ENCODE assay signal across 8 mouse cellular contexts in genomic region chr1:133039505-133039949, GRCm38 (mm10). TPM values are rescaled to one million over a fixed set of nuclear protein-coding genes. Genes with fewer than 3 reads are reported as not detected.
DNase-seq lines count a peak whose midpoint lies in the region; ATAC-seq and TF ChIP-seq lines count a peak whose summit lies in the region.

No protein-coding gene starts in this region.

- H3K27me3 ChIP-seq in CH12.LX (replicated peaks), result no peaks in the 10 kb centered on the region
- H3K27me3 ChIP-seq in lung, embryonic 16.5 days (ENCODE audit: control insufficient read depth, insufficient read depth, low read depth, low read length), result no peaks in the 10 kb centered on the region

- TF ChIP-seq EP300 in CH12.LX (IDR thresholded peaks at IDR 0.05; ENCODE audit: low read length), result no peak

- dilution Hi-C loops in CH12.LX (cut with MboI; ENCODE audit: extremely low pct_ligation_motif_present, extremely low pct_unique_long_range_greater_than_20kb, low sequenced_read_pairs), result no loop called here

- H3K4me3 ChIP-seq in CH12.LX (replicated peaks in 1 of 3; ENCODE audit: low read depth in 2 of 3, low read length in 2 of 3, poor library complexity in 1 of 3), result no peak overlapping the region
- H3K4me3 ChIP-seq in lung, embryonic 16.5 days (ENCODE audit: low read length), result no peak overlapping the region
- H3K4me3 ChIP-seq in olfactory bulb, adult 2 months (ENCODE audit: insufficient read depth, low read depth, low read length), result no peak overlapping the region

- peaks cover 0 to 8% of the 10 kb centered on the region in 2 experiments; a peak in 2 of 4 replicates for H3K4me1 ChIP-seq in CH12.LX (ENCODE audit: control insufficient read depth in 1 of 2, insufficient read depth in 2 of 2)
- H3K4me1 ChIP-seq in lung, embryonic 16.5 days (replicated peaks; ENCODE audit: control insufficient read depth, insufficient read depth, low read length), result no peaks in the 10 kb centered on the region
- peaks cover 2% of the 10 kb centered on the region; the same call in 1 of the 2 replicates for H3K4me1 ChIP-seq in olfactory bulb, adult 2 months (ENCODE audit: control insufficient read depth, insufficient read depth, low read length)

- peak; percentile 74 to 95 for TF ChIP-seq CTCF in CH12.LX (conservative IDR thresholded peaks at IDR 0.05 in 1 of 2, IDR thresholded peaks at IDR 0.05 in 1 of 2; ENCODE audit: low read depth in 2 of 2, low read length in 2 of 2)
- TF ChIP-seq CTCF in olfactory bulb, adult 2 months (IDR thresholded peaks at IDR 0.05; ENCODE audit: insufficient read depth, low read depth, low read length), result peak; percentile 34; the same call in 1 of the 2 replicates

- no peaks in the 10 kb centered on the region for H3K79me2 ChIP-seq in CH12.LX (replicated peaks; ENCODE audit: control insufficient read depth, extremely low read depth, insufficient read depth, poor library complexity, severe bottlenecking)

- peak; percentile 78 for ATAC-seq in lung, embryonic 16.5 days (ENCODE audit: low read depth)

- WGBS in lung, embryonic 16.5 days, result 16% methylated on average over 4 of the region's 4 CpGs
- 9% methylated on average over 4 of the region's 4 CpGs for WGBS in olfactory bulb, adult 2 months

- no peak for TF ChIP-seq POLR2A in CH12.LX (IDR thresholded peaks at IDR 0.05; ENCODE audit: low read depth, low read length)
- no peak for TF ChIP-seq POLR2A in olfactory bulb, adult 2 months (IDR thresholded peaks at IDR 0.05; ENCODE audit: insufficient read depth, low read depth, low read length)

- H3K27ac ChIP-seq in CH12.LX (ENCODE audit: insufficient read depth, low read depth), result no peak overlapping the region
- no peak overlapping the region for H3K27ac ChIP-seq in lung, embryonic 16.5 days (ENCODE audit: low read length)
- H3K27ac ChIP-seq in olfactory bulb, adult 2 months (ENCODE audit: insufficient read depth, low read depth, low read length), result no peak overlapping the region

- no peak overlapping the region for H3K4me2 ChIP-seq in CH12.LX (ENCODE audit: insufficient read depth, low read depth, poor library complexity, severe bottlenecking)
- no peak overlapping the region for H3K4me2 ChIP-seq in lung, embryonic 16.5 days (ENCODE audit: low read depth, low read length)

- TF ChIP-seq RAD21 in CH12.LX (IDR thresholded peaks at IDR 0.05; ENCODE audit: low read depth, low read length), result peak; percentile 92

- H3K9me3 ChIP-seq in CH12.LX (replicated peaks; ENCODE audit: low read length), result peaks cover 8% of the 10 kb centered on the region
- H3K9me3 ChIP-seq in lung, embryonic 16.5 days (ENCODE audit: control insufficient read depth, low read length), result no peaks in the 10 kb centered on the region

- in situ Hi-C loops in CH12.LX (cut with MboI; ENCODE audit: low pct_ligation_motif_present, low pct_unique_long_range_greater_than_20kb, low sequenced_read_pairs), result loop anchor here (25.0 kb wide), 1 partner anchor 323 kb away; the partner anchor contains the start of genes Etnk2 and Ren1

- H3K9ac ChIP-seq in CH12.LX (ENCODE audit: insufficient read depth, low read depth), result no peak overlapping the region
- no peak overlapping the region for H3K9ac ChIP-seq in lung, embryonic 16.5 days (ENCODE audit: low read length)

- intact Hi-C loops in gastrocnemius, postnatal 14 days (cut with DNase I; ENCODE audit: low total_unique reads), result no loop called here

- peak; percentile 83 for DNase-seq in A20 (ENCODE audit: low read depth, low spot score)
- peak; percentile 85 for DNase-seq in CH12.LX (ENCODE audit: extremely low read depth)
- peak; percentile 48 for DNase-seq in cerebellum, adult 9-11 months
- peak; percentile 32 for DNase-seq in gastrocnemius, postnatal 14 days
- peak; percentile 70 for DNase-seq in kidney, adult 9 months
- DNase-seq in thymus, postnatal 4 days, result peak; percentile 67

- peaks cover 2 to 4% of the 10 kb centered on the region in 2 experiments for H3K36me3 ChIP-seq in CH12.LX (replicated peaks in 1 of 2; ENCODE audit: control insufficient read depth in 1 of 2, insufficient read depth in 1 of 2, low read length in 1 of 2)
- no peaks in the 10 kb centered on the region for H3K36me3 ChIP-seq in lung, embryonic 16.5 days (ENCODE audit: control insufficient read depth, insufficient read depth, low read length)

TF ChIP-seq in CH12.LX, 34 proteins besides CTCF, POLR2A, EP300 and RAD21:
- TF ChIP-seq IRF4 (IDR thresholded peaks at IDR 0.05; ENCODE audit: low read depth, low read length) (0 out of 2 replicates have a peak, but pooled peaks have one; percentile 32), MAFK (IDR thresholded peaks at IDR 0.05; ENCODE audit: insufficient replicate concordance, low read length) (no peak), PAX5 (IDR thresholded peaks at IDR 0.05; ENCODE audit: low read length) (no peak), KAT2A (IDR thresholded peaks at IDR 0.05; ENCODE audit: insufficient replicate concordance, low read length) (no peak), MEF2A (IDR thresholded peaks at IDR 0.05; ENCODE audit: borderline replicate concordance, low read depth, low read length) (0 out of 2 replicates have a peak, but pooled peaks have one; percentile 29), JUN (IDR thresholded peaks at IDR 0.05; ENCODE audit: insufficient read depth, low read depth, low read length) (no peak), ZKSCAN1 (IDR thresholded peaks at IDR 0.05; ENCODE audit: borderline replicate concordance, low read depth, low read length) (no peak), CHD2 (IDR thresholded peaks at IDR 0.05; ENCODE audit: low read length) (no peak), POLR2AphosphoS2 (IDR thresholded peaks at IDR 0.05; ENCODE audit: low read depth, low read length) (no peak), ZNF384 (IDR thresholded peaks at IDR 0.05; ENCODE audit: low read depth, low read length) (no peak), SIN3A (IDR thresholded peaks at IDR 0.05; ENCODE audit: low read length) (peak; percentile 66; the same call in 1 of the 2 replicates), MAX (IDR thresholded peaks at IDR 0.05; ENCODE audit: low read length) (no peak), TCF12 (IDR thresholded peaks at IDR 0.05; ENCODE audit: low read depth, low read length) (peak; percentile 46; the same call in 1 of the 2 replicates), TBP (conservative IDR thresholded peaks at IDR 0.05; ENCODE audit: low read depth, low read length) (no peak), USF2 (conservative IDR thresholded peaks at IDR 0.05; ENCODE audit: low read depth, low read length) (no peak), E2F4 (IDR thresholded peaks at IDR 0.05; ENCODE audit: insufficient replicate concordance, low read depth, low read length) (0 out of 2 replicates have a peak, but pooled peaks have one; percentile 17), NELFE (IDR thresholded peaks at IDR 0.05; ENCODE audit: low read depth, low read length) (0 out of 2 replicates have a peak, but pooled peaks have one; percentile 52), ETS1 (conservative IDR thresholded peaks at IDR 0.05; ENCODE audit: low read depth, low read length) (no peak), NRF1 (IDR thresholded peaks at IDR 0.05; ENCODE audit: low read depth, low read length) (no peak), USF1 (IDR thresholded peaks at IDR 0.05; ENCODE audit: low read depth, low read length) (no peak), UBTF (IDR thresholded peaks at IDR 0.05; ENCODE audit: low read depth, low read length) (no peak), MAZ (IDR thresholded peaks at IDR 0.05; ENCODE audit: low read depth, low read length) (no peak), HCFC1 (IDR thresholded peaks at IDR 0.05; ENCODE audit: low read depth, low read length) (no peak), CHD1 (IDR thresholded peaks at IDR 0.05; ENCODE audit: low read depth, low read length) (no peak), ZMIZ1 (IDR thresholded peaks at IDR 0.05; ENCODE audit: low read depth, low read length) (no peak), SMC3 (IDR thresholded peaks at IDR 0.05; ENCODE audit: low read depth, low read length) (peak; percentile 94), MYC (IDR thresholded peaks at IDR 0.05; ENCODE audit: low read depth, low read length) (peak; percentile 81; the same call in 1 of the 2 replicates), BHLHE40 (IDR thresholded peaks at IDR 0.05; ENCODE audit: low read depth, low read length) (peak; percentile 80), ELF1 (IDR thresholded peaks at IDR 0.05; ENCODE audit: low read depth, low read length) (no peak), MXI1 (IDR thresholded peaks at IDR 0.05; ENCODE audit: low read depth, low read length) (no peak), RCOR1 (conservative IDR thresholded peaks at IDR 0.05; ENCODE audit: low read depth, low read length) (0 out of 2 replicates have a peak, but pooled peaks have one; percentile 19), ZC3H11A (IDR thresholded peaks at IDR 0.05; ENCODE audit: low read depth, low read length) (peak; percentile 90), GABPA (IDR thresholded peaks at IDR 0.05; ENCODE audit: insufficient replicate concordance, low read depth, low read length) (no peak), JUND (conservative IDR thresholded peaks at IDR 0.05; ENCODE audit: low read depth, low read length) (0 out of 2 replicates have a peak, but pooled peaks have one; percentile 18)

RNA-seq across cellular contexts. Expression of gene Pik3c2b, which starts 5.9 kb away (rescaled TPM):
- total RNA-seq in CH12.LX (2012; rRNA removed) (15.9 and 16.5 TPM in 2 replicates), CH12.LX (2014; rRNA removed) (7.2 and 8.7 TPM in 2 replicates)
- polyA plus RNA-seq in CH12.LX (2012; ENCODE audit: insufficient read length, low read depth), result 9.2 and 12.0 TPM in 2 replicates
- total RNA-seq in gastrocnemius, postnatal 14 days (2021), result 10 to 100 TPM; 12.2 to 21.6 TPM
- polyA plus RNA-seq in lung, embryonic 16.5 days (2015; fragmentation: Nextera tagmentation; extraction: Ambion mirVana), result 5.3 and 6.2 TPM in 2 replicates
- 38.2 TPM in 1 of 2 replicates, not detected in the other for polyA plus RNA-seq in olfactory bulb, adult 2 months (2012; ENCODE audit: insufficient read depth, insufficient read length, low replicate concordance, missing spikeins)

RNA-seq across cellular contexts. Expression of gene Mdm4, which starts 9.2 kb away (rescaled TPM):
- total RNA-seq in CH12.LX (2012; rRNA removed) (84.5 and 107 TPM in 2 replicates), CH12.LX (2014; rRNA removed) (66.5 and 68.3 TPM in 2 replicates)
- 78.9 and 79.0 TPM in 2 replicates for polyA plus RNA-seq in CH12.LX (2012; ENCODE audit: insufficient read length, low read depth)
- total RNA-seq in gastrocnemius, postnatal 14 days (2021), result 10 to 100 TPM; 23.0 to 33.2 TPM
- polyA plus RNA-seq in lung, embryonic 16.5 days (2015; fragmentation: Nextera tagmentation; extraction: Ambion mirVana), result 33.3 and 33.4 TPM in 2 replicates
- polyA plus RNA-seq in olfactory bulb, adult 2 months (2012; ENCODE audit: insufficient read depth, insufficient read length, low replicate concordance, missing spikeins), result 64.3 and 103 TPM in 2 replicates

Comparison
In these comparisons a context has a peak if more than half of its experiments do, and no peak if none do; other contexts are left out.
1. DNase-seq: peak in every context shown above with its lines; median percentile 85 in CH12.LX; 83 in A20; 70 in kidney, adult 9 months; 67 in thymus, postnatal 4 days; 48 in cerebellum, adult 9-11 months; 32 in gastrocnemius, postnatal 14 days.